Mouse (Mus musculus) ES-E14 (cell line): ENCODE results near the gene Actn1.

Source experiments
- MAFK ChIP-seq: IDR thresholded peaks from 2 replicates; pipeline ENCODE4 v1.6.1; 2014; ENCODE audit warnings: mild to moderate bottlenecking, low read depth, low read length, inconsistent platforms; ENCODE audit not compliant: insufficient read depth
- ZNF384 ChIP-seq: IDR thresholded peaks from 2 replicates; pipeline ENCODE4 v1.6.1; 2012; ENCODE audit warnings: low read depth, low read length, inconsistent platforms

DNA sequence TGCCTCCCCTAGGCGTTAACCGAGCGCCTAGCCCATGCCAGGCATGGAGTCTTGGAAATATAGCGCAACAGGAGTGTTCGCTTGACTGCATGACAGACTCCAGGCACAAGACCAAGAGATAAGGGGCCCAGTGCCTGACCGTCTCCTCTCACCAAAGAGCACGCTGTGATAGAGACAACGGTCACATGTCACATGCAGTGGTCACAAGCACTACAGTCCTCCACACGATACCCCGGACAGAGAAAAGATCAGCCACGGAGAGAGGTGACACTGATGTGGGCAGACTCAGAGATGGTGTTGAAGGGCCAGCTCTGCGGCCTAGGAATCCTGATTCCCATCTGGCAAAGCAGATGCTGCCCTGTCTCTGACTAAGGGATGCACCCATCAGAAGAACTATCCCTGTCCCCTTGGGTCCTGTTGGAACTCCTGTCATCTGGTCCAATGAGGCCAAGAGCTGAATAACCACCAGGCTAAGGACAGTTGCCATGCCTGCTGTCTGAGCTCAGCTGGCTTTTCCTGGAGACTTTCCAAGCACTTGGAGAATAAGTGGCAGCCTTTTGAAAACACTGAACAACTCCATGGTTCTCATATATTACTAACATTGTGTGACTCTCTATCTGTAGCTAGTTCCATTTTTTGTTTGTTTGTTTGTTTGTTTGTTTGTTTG, 123.8 kb downstream of the Actn1 start:
- TF ChIP-seq ZNF384 (no peak), MAFK (no peak)
